Mouse (Mus musculus) C2C12 (cell line): ENCODE measurements at regions not wholly inside any gene's neighbourhood (a gene's known extent, or its start where the extent isn't known, plus 50 kb on each side); places are given as distances from the start of the nearest gene placed in this dataset.

Source experiments
- CEBPB ChIP-seq: IDR thresholded peaks from one replicate; pipeline ENCODE4 v1.6.1; 2011; ENCODE audit warnings: low read depth, mild to moderate bottlenecking, control low read depth, moderate library complexity
- CTCF ChIP-seq: IDR thresholded peaks from one replicate; pipeline ENCODE4 v1.5.1; 2011; ENCODE audit not compliant: control insufficient read depth, insufficient read depth, insufficient read length
- FOSL1 ChIP-seq: IDR thresholded peaks from one replicate; pipeline ENCODE4 v1.8.0; 2011; ENCODE audit warnings: mild to moderate bottlenecking, low read length; ENCODE audit not compliant: poor library complexity, insufficient read depth, severe bottlenecking
- MAX ChIP-seq: IDR thresholded peaks from one replicate; pipeline ENCODE4 v1.6.1; 2011; ENCODE audit warnings: mild to moderate bottlenecking, control low read depth
- MYOD1 ChIP-seq: IDR thresholded peaks from one replicate; pipeline ENCODE4 v1.6.1; 2011; ENCODE audit warnings: low read depth; ENCODE audit not compliant: control insufficient read depth, insufficient read length
- MYOG ChIP-seq: IDR thresholded peaks from one replicate; pipeline ENCODE4 v1.6.1; 2011; ENCODE audit not compliant: control insufficient read depth, insufficient read length; ENCODE audit errors: extremely low read depth
- USF1 ChIP-seq: IDR thresholded peaks from one replicate; pipeline ENCODE4 v1.6.1; 2011; ENCODE audit warnings: low read depth, mild to moderate bottlenecking, control low read depth, moderate library complexity

GRCm38 (mm10) chr6:147972552-147972951 is 74.5 kb upstream of the Far2 start:
- TF ChIP-seq CTCF, result no peak
- no peak for TF ChIP-seq MAX
- TF ChIP-seq CEBPB, result no peak
- no peak for TF ChIP-seq MYOD1
- TF ChIP-seq USF1, result no peak
- TF ChIP-seq FOSL1, result no peak
- no peak for TF ChIP-seq MYOG
